Mouse (Mus musculus): ENCODE results near the gene Gpr25.

DNA sequence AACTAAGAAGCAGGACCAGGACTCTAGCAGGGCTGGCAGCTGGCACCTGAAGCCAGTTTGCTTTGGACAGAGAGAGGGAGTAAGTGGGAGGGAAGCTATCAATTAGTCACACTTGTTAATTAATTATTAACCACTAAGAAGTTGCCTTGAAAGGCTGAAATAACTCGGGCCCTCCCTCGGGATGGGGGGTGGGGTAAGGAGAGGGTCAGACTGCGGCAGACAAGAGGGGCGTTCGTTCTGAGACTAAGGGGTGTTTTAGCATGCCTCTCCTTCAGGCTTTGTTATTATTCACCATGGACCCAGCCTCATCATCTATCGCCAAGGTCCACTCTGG is 31.7 kb downstream of the Gpr25 start:
- TF ChIP-seq POLR2A (IDR thresholded peaks at IDR 0.05; ENCODE audit: insufficient read length, low read depth) (no peak), POLR2AphosphoS2 (IDR thresholded peaks at IDR 0.05; ENCODE audit: insufficient read length, low read depth) (no peak), MAX (IDR thresholded peaks at IDR 0.05; ENCODE audit: low read depth) (no peak), SRF (IDR thresholded peaks at IDR 0.05; ENCODE audit: control insufficient read depth, insufficient read length, low read depth) (no peak)
